Mouse (Mus musculus) megakaryocyte-erythroid progenitor cell, adult 5 weeks (primary cell): ENCODE measurements around the gene Gbp10. TPM values are rescaled to one million over a fixed set of nuclear protein-coding genes. Genes with fewer than 3 reads are reported as not detected.

Source experiments
- polyA plus RNA-seq: library from polyadenylated mRNA; stranded (reverse); fragments of >175 nt; gene quantifications from 2 replicates; pipeline ENCODE4 v1.2.3, GENCODE M21; 2012

Gene Gbp10
- polyA plus RNA-seq = 0.02 and 0.04 TPM in 2 replicates

DNA sequence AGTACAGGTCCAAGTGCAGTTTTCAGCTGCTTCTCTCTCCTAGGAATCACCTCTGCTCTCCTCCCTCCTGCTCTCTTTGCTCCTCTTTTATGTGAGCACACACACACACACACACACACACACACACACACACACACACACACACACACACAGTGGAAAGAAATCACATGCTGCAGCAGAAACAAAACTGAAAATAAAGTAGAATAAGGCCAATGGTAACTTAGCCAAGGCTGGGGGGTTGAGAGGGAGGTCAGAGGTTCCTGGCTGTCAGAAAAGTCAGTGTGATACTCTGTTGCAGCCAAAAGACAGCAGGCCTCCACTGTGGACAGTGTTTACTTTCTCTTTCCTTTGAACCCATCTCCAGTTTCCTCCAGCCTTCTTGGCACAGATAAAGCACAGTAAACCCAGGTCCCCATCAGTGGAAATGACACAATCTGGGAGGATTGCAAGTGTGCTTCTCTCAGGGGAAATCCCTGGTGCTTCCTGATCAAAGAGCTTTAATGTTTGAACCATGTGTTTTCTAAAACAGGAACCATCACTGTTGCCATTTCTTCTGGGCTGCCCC, at the start of gene Gbp10:
Gene Gbp10 (minus strand): TSS at position 51 of the 565 bp plus-strand sequence.

Other genes starting within 250 kb of the Gbp10 start
- gene Gbp9, start 100.0 kb downstream of the Gbp10 start, polyA plus RNA-seq = 0.39 and 0.44 TPM in 2 replicates
- gene Gbp8, start 100.0 kb downstream of the Gbp10 start, polyA plus RNA-seq = 0.09 and 0.48 TPM in 2 replicates
- 1.0 and 1.7 TPM in 2 replicates for gene Gbp4, start 99.9 kb downstream of the Gbp10 start, polyA plus RNA-seq
- gene Gm43302, start 54.2 kb upstream of the Gbp10 start, polyA plus RNA-seq = 0.19 and 0.25 TPM in 2 replicates
- 0.70 and 1.5 TPM in 2 replicates for gene Gbp6, start 54.2 kb upstream of the Gbp10 start, polyA plus RNA-seq
- gene Lrrc8b, start 176.2 kb upstream of the Gbp10 start, polyA plus RNA-seq = 1.9 and 2.4 TPM in 2 replicates